Mouse (Mus musculus) fat pad, adult 2 months (tissue): ENCODE measurements around the gene Shbg.
"Not testable (repeated sequence)": the region's sequence is repeated elsewhere in the genome, so short reads cannot be mapped to it uniquely, and the experiment has no call there.

ENCODE experiments used
- DNase-seq: peaks from one replicate; pipeline ENCODE4 v3.0.0-alpha.2; 2011; ENCODE audit warnings: low read depth, low spot score; ENCODE audit errors: extremely low read depth

Shbg gene

GRCm38 (mm10) chr11:69632284-69633089 is 14.8 kb upstream of the Shbg start, which contains the start of gene Fxr2:
Gene Fxr2 (plus strand): TSS chr11:69632990.
- DNase-seq, result peak; percentile 74

DNA sequence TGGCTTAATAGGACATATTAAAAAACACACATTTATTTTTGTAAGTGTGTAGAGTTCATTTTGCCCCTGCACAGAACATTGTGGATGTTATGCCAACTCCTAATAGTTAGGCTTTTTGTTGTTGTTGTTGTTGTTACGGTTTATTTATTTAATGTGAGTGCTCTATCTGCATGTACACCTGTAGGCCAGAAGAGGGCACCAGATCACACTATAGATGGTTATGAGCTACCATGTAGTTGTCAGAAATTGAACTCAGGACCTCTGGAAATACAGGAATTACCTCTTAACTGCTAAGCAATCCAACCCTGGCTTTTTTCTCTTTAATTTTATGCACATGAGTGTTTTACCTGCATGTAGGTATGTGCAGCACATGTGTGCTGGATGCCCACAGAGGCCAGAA is 12.1 kb upstream of the Shbg start:
- DNase-seq, result no peak

DNA sequence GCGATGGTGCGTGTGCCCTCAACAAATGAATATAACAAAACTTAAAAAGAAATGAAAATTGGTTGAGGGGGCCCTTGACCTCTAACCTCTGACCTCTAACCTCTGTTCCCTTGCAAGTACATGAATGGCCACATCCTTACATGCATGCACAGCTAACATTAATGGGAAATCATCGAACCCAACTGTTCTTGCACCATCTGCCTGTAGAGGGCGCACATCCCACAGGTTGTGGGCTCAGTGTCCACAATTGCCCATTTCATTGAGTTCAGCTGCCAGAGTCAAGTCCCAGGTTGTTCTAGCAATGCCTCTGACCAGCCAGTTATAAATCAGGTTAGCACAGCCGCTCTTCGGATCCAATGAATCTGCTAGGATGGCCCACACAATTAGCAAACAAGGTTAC is 10.6 kb upstream of the Shbg start:
- DNase-seq, result no peak

GRCm38 (mm10) chr11:69624339-69624738 is 6.6 kb upstream of the Shbg start:
- not testable (repeated sequence) for DNase-seq

GRCm38 (mm10) chr11:69623006-69623405 is 5.3 kb upstream of the Shbg start:
- no peak for DNase-seq

DNA sequence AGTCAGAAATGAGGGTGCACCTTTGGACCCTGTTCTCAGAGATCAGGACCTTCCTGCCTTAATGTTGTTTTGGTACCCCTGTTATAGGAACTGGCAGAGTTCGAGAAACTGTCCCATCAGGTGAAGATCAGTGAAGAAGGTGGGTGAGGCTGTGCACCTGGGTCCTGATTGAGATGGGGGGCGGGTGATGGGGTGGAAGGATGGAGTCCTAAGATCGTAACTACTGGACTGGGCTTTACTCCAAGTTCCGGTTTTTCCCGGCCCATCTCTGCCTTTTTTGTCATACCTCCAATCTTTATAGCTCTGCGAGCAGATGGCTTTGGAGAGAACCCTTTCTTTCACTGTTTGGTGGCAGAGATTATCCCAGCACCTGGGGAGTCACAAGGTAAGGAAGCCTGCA is 4.7 kb upstream of the Shbg start:
- DNase-seq, result no peak

GRCm38 (mm10) chr11:69621571-69622268 is 4.0 kb upstream of the Shbg start, which contains the start of gene Sat2:
Gene Sat2 (plus strand): TSS chr11:69622024.
- no peak for DNase-seq

DNA sequence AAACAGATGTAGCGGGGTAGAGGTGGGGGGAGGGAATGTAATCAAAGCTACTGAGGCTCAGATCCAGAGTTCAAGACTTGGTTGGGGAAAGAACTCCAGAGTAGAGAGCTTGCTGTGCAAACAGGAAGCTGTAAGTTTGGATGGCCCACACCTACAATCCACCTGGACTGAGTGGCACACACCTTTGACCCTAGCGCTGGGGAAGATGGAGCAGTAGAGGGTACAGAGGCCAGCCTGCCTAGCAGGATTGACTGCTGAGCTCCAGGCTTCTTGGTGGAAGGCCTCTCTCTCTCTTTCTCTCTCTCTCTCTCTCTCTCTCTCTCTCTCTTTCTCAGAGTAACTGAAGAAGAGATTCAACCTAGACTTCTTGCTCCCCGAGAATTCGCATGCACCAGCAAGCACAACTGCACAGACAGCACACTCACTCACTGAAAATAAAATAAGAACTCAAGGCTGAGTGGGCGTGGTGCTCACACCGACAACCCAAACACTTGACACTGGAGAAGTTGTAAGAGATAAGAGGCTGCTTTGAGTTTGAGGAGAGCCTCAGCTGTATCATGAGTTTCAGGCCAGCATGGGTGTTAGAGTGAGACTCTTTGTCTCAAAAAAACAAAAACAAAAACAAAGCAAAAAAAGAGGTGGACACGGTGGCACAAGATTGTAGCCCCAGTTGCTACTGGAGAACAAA is 2.8 kb upstream of the Shbg start:
- no peak for DNase-seq

GRCm38 (mm10) chr11:69616781-69617180 is 924 bp downstream of the Shbg start:
- DNase-seq, result no peak

- not testable (repeated sequence) for DNase-seq
Measured at GRCm38 (mm10) chr11:69614257-69614588, 3.5 kb downstream of the Shbg start.

- no peak for DNase-seq
Measured at GRCm38 (mm10) chr11:69613553-69614256, 4.0 kb downstream of the Shbg start.

- DNase-seq, result no peak
Measured at GRCm38 (mm10) chr11:69610899-69611298, 6.8 kb downstream of the Shbg start.

- no peak for DNase-seq
Measured at GRCm38 (mm10) chr11:69609416-69609815, 8.3 kb downstream of the Shbg start.

- no peak for DNase-seq
Measured at GRCm38 (mm10) chr11:69608525-69608924, 9.2 kb downstream of the Shbg start.

DNA sequence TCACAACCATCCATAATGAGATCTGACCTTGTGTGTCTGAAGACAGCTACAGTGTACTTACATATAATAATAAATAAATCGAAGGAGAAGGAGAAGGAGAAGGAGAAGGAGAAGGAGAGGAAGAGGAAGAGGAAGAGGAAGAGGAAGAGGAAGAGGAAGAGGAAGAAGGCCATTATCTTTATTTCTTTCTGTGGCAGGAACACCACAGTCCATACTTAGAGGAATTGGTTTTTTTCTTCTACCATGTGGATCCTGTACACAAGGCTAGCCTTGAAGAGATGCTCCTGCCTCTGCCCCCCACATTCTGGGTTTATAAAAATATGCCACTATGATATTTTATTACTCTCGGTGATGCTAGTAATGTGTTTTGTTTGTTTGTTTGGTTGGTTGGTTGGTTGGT is 10.9 kb downstream of the Shbg start:
- no peak for DNase-seq

DNA sequence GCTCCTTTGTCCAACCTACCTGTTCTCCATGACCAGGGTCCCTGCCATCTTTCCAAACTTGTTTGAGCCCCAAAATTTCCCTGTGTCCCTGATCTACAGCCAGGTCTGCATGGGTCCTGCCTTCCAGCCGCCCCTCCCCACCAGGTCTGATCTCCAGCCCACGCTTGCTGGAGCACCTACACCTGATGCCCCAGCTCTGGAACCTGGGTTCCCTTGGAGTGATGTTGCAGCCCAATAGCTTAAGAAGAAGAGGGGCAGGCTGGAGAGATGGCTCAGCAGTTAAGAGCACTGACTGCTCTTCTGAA is 11.3 kb downstream of the Shbg start:
- no peak for DNase-seq

- DNase-seq, result no peak
Measured at GRCm38 (mm10) chr11:69605726-69606490, 11.8 kb downstream of the Shbg start, which contains the start of gene Atp1b2. Gene Atp1b2 (minus strand): TSS chr11:69605942.

DNA sequence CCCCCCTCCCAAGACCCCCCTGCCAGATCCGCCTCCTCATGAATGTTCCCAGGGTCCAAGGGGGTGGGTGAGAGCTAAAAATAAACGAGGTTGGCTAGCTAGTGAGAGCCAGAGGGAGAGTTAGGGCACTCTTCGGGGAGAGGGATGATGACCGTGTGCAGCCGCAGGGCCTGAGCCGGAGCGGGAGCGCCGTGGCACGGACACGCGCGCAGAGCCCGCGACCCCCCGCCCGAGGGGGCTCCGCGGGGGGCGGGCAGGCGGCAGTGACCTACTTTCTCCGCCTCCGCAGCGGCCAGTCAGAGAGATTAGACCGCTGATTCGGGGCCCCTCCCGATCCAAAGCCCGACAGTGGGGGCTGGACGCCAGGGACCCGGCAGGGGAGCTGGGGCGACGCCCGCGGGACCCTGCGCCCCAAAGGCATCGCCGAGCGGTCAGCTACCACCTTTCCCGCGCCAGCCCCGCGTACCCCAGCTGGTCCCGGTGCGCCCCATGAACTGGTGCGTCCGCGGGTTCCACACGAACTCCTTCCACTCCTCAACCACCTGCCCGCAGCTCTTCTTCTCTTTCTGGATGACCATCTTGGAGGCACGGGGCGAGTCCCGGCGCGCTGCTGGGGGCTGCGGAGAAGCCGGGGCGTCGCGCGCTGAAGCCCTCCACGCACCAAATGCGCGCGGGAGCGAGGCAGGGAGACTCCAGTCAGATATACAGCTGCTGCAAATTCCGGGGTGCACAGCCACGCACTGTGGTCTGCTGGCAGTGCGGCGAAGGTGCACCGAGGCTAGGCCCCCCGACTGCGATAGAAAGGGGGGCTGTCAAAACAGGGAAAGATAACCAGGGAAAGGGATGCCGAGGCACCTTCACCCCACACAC is 12.7 kb downstream of the Shbg start:
- DNase-seq, result no peak

GRCm38 (mm10) chr11:69604347-69604746 is 13.4 kb downstream of the Shbg start:
- no peak for DNase-seq

DNA sequence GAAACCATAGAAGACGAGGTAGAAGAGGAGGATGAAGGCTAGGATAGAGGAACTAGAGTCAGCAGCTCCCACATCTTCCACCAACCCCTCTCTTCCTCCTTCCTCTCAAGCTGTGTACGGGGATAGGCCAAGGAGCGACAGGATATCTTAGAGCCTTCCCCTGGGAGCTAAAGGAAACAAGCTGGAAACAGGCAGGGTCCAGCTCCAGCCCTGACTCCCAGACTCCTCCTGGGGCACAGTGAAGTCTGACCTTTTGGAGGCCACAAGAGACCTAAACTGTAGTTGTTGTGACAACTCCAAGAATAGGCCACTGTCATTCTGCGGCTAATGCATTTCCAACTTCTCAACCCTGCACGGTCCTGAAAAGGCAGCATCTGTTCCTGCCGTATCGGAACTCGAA is 14.2 kb downstream of the Shbg start:
- DNase-seq, result no peak
